Mouse (Mus musculus) forebrain, embryonic 13.5 days (tissue): ENCODE results near the gene Atf7. TPM values are rescaled to one million over a fixed set of nuclear protein-coding genes. Genes with fewer than 3 reads are reported as not detected.
"Not testable (repeated sequence)": the region's sequence is repeated elsewhere in the genome, so short reads cannot be mapped to it uniquely, and the experiment has no call there.

Source experiments
- ATAC-seq: fragments of 200-750 bp; cut with Nextera tagmentation; 2 replicates; pipeline ENCODE4 v1.8.0; 2017
- H3K27ac ChIP-seq: fragments of 300-500 bp; sonication (generic); 2 replicates; pipeline ENCODE4 v1.5.1; 2015; ENCODE audit warnings: inconsistent platforms, mild to moderate bottlenecking, moderate library complexity
- H3K27me3 ChIP-seq: fragments of 300-500 bp; sonication (generic); 2 replicates; pipeline ENCODE4 v1.6.1; 2015; ENCODE audit warnings: mild to moderate bottlenecking, inconsistent platforms
- H3K36me3 ChIP-seq: fragments of 300-500 bp; sonication (generic); 2 replicates; pipeline ENCODE4 v1.6.1; 2015; ENCODE audit warnings: mild to moderate bottlenecking, inconsistent platforms; ENCODE audit not compliant: poor library complexity, severe bottlenecking
- H3K4me1 ChIP-seq: fragments of 300-500 bp; sonication (generic); 2 replicates; pipeline ENCODE4 v1.6.1; 2015; ENCODE audit warnings: inconsistent platforms
- H3K4me2 ChIP-seq: fragments of 300-500 bp; sonication (generic); 2 replicates; pipeline ENCODE4 v1.6.1; 2015; ENCODE audit warnings: inconsistent platforms, mild to moderate bottlenecking, moderate library complexity
- H3K4me3 ChIP-seq: fragments of 300-500 bp; sonication (generic); 2 replicates; pipeline ENCODE4 v1.5.1; 2015; ENCODE audit warnings: mild to moderate bottlenecking, inconsistent platforms
- H3K9ac ChIP-seq: fragments of 300-500 bp; sonication (generic); 2 replicates; pipeline ENCODE4 v1.6.1; 2015; ENCODE audit warnings: mild to moderate bottlenecking, inconsistent platforms
- H3K9me3 ChIP-seq: fragments of 300-500 bp; sonication (generic); replicated peaks from 2 replicates; pipeline ENCODE4 v1.6.1; 2016; ENCODE audit warnings: inconsistent platforms
- WGBS: fragments of 180-500 bp; shearing (Covaris S2); methylation state at CpG from one replicate; pipeline ENCODE4 v1.1.7; 2015; 5-methylcytosine and 5-hydroxymethylcytosine counted together
- polyA plus RNA-seq: library from polyadenylated mRNA; unstranded; fragments of >200 nt; fragmentation: Nextera tagmentation; extraction: Ambion mirVana; gene quantifications from 2 replicates; pipeline ENCODE4 v1.2.1, GENCODE M21; 2015

The Atf7 gene
- polyA plus RNA-seq, 1 experiment from 2014 or later = 22.1 TPM

DNA sequence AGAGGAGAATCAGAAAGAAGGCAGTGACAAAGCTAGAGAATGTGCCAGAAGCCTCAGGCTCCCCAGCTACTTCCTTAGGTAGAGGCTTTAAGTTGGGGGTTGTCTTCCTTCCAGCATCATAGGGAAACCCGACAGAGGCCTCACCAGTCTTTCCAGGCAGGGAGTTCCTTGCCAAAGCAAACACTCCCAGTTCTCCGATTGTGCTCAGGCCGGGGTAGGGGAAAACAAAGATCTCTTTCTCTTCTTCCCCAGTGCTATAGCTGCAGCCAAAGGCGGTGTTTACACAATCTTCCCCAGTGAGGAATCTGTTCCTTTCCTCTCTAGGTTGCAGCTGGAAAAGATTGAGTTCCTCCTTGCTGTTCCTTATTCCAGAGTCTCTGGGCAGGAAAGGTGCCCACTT, 31.4 kb upstream of the Atf7 start:
- ATAC-seq = no peak
- Histone ChIP-seq H3K4me3 (no peak overlapping the region), H3K9ac (no peak overlapping the region), H3K4me1 (peaks cover 6% of the 10 kb centered on the region; the same call in 1 of the 2 replicates), H3K36me3 (peaks cover 19% of the 10 kb centered on the region), H3K27me3 (no peaks in the 10 kb centered on the region), H3K9me3 (no peaks in the 10 kb centered on the region), H3K27ac (no peak overlapping the region; the same call in 1 of the 2 replicates), H3K4me2 (no peak overlapping the region)
- WGBS = 10% methylated on average over 4 of the region's 4 CpGs

DNA sequence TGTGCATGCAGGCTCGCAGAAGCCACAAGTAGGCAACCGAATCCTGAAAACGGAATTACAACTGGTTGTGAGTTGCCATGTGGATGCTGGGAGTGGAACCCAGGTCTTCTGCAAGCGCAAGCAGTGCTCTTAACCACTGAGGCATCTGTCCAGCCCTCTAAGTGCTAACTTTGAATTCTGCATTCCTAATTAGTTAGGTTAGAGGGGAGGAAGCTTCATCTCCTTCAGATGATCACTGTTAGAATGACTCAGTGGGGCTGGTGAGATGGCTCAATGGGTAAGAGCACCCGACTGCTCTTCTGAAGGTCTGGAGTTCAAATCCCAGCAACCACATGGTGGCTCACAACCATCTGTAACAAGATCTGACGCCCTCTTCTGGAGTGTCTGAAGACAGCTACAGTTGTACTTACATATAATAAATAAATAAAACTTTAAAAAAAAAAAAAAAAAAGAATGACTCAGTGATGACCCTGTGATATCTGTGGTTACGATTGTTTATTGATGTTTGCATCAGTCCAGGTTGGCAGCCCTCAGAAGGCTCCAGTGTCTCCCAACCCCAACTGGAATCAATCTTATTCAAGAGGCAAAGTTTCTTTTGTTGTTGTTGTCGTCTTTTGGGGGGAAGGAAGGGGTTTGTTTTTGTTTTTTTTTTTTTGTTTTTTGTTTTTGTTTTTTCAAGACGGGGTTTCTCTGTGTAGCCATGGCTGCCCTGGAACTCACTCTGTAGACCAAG, 26.8 kb upstream of the Atf7 start:
- not testable (repeated sequence) for H3K36me3 ChIP-seq, ATAC-seq, H3K9me3 ChIP-seq, H3K4me1 ChIP-seq, H3K9ac ChIP-seq, H3K4me3 ChIP-seq, H3K4me2 ChIP-seq, H3K27me3 ChIP-seq, H3K27ac ChIP-seq
- WGBS = 88% methylated on average over 9 of the region's 9 CpGs

DNA sequence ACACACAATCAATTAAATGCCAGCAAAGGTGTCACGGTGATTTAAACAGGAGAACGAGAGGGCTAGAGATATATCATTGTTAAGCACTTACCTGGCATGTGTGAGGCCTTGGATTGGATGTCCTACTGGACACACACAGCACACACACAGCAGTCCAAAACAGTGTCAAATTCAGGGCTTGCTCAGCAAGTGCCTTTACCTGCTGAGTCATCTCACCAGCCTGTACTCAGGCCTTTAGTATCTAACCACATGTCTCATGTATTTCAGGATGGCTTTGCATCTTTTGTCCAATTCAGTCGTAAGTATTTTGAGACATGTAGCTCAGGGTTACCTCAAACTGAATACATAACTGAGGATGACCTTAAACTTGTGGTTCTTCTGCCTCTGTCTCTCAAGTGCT, 25.8 kb upstream of the Atf7 start:
- no peak for ATAC-seq
- 87% methylated on average over 3 of the region's 3 CpGs for WGBS
- Histone ChIP-seq H3K4me3 (no peak overlapping the region), H3K9me3 (no peaks in the 10 kb centered on the region), H3K4me2 (no peak overlapping the region), H3K9ac (no peak overlapping the region), H3K36me3 (no peaks in the 10 kb centered on the region), H3K27ac (no peak overlapping the region), H3K4me1 (no peaks in the 10 kb centered on the region), H3K27me3 (no peaks in the 10 kb centered on the region)

DNA sequence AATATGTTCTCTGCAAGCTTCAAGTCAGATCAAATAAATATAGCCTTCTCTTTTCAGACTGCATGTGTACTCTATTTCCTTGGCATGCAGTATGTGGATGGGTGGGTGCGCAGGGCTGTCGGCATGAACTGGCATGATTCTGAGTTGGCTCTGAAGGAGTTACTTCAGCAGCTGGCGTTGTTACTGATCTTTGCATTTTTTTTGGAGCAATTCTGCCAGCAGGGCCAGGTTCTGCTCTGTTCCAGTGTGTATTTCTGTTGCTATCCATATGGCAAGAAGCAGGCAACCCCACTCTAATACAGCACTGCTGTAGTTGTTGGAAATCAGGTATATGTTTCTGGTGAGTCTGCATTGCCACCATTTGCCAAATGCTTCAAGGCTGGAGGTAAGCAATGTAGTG, 10.6 kb upstream of the Atf7 start:
- 87% methylated on average over 3 of the region's 3 CpGs for WGBS
- peak; percentile 63; the same call in 1 of the 2 replicates for ATAC-seq

DNA sequence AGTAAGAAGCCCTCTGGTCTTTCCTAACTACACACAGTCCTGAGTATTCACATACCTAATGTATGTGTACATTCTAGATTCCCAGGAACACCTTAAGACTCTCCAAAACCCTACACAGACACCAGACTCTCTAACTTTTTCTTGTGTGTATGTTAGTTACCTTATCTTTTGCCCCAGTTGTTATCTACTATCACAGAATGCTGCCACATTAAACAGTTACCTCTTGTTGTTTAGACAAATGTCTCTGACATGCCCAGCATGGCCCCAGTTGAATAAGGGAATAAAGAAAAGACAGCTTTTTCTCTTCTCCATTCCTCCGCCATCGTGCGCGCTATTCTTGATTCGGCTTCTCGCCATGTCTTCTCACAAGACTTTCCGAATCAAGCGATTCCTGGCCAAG, 9.4 kb upstream of the Atf7 start:
- no peaks in the 10 kb centered on the region for H3K9me3 ChIP-seq
- no peak for ATAC-seq
- H3K4me3 ChIP-seq = no peak overlapping the region
- no peak overlapping the region for H3K27ac ChIP-seq
- H3K4me2 ChIP-seq = no peak overlapping the region
- no peaks in the 10 kb centered on the region for H3K36me3 ChIP-seq
- WGBS = 93% methylated on average over 8 of the region's 8 CpGs
- H3K27me3 ChIP-seq = no peaks in the 10 kb centered on the region
- no peaks in the 10 kb centered on the region for H3K4me1 ChIP-seq
- no peak overlapping the region for H3K9ac ChIP-seq

More for the DNA sequence above, 10.6 kb upstream of the Atf7 start:
- H3K27ac ChIP-seq = 0 out of 2 replicates have a peak overlapping the region, but pooled peaks have one; percentile 14
- H3K4me2 ChIP-seq = no peak overlapping the region
- no peaks in the 10 kb centered on the region for H3K27me3 ChIP-seq
- no peaks in the 10 kb centered on the region for H3K36me3 ChIP-seq
- H3K4me1 ChIP-seq = no peaks in the 10 kb centered on the region
- H3K4me3 ChIP-seq = no peak overlapping the region
- H3K9ac ChIP-seq = no peak overlapping the region
- no peaks in the 10 kb centered on the region for H3K9me3 ChIP-seq

DNA sequence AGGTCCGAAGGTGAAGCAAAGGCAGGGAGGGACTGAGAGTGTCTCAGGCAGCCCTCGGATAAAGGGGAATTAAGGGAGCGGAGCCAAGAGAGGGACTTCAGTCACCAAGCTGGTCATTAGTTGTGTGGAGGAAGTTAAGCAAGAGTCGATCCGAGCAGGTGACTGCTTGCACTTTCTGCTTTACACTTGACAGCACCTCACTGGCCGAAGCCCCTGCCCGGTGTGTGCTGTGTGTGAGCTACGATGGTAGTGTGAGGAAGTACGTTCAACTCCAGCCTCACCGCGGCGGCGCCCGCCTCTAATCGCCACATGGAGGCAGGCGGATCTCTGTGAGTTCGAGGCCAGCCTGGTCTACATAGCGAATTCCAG, 407 bp upstream of the Atf7 start:
- 1% methylated on average over 18 of the region's 18 CpGs for WGBS

DNA sequence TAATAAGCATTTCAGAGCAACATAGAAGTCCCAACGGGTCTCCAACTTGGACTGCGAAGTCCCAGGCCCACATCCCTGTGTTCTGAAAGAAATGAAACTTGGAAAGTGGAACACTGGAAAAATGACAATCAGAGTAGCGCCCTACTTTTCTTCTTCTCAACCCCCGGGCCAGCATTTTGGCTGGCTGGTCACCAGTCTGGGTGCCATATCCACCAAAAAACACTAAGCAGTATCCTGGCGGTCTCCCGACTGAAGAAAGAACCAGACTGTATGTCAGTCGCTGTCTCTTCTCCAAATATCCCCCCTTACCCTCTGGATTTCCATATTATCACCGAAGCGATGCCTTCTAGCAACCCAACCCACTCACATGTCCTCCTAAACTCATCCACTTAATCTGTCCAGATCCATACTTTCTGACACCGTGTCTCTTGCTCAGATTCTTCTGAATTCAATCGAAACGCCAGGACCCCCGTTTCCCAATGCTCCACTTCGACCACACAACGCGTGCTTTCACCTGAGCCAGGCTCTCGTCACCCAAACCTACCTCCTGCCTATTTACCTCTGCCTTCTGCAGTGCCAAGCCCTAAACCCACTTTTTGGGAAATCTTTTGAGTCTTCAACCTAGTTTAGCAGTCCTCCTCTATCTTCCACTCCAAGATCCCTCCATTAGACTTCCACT, 834 bp downstream of the Atf7 start:
- Histone ChIP-seq H3K27ac (no peak overlapping the region), H3K36me3 (no peaks in the 10 kb centered on the region), H3K9me3 (no peaks in the 10 kb centered on the region), H3K9ac (peak overlapping the region; percentile 75), H3K4me1 (peaks cover 24% of the 10 kb centered on the region), H3K4me2 (peak overlapping the region; percentile 83), H3K27me3 (no peaks in the 10 kb centered on the region), H3K4me3 (peak overlapping the region; percentile 57)
- ATAC-seq = no peak
- 8% methylated on average over 17 of the region's 17 CpGs for WGBS

More for the DNA sequence above, 407 bp upstream of the Atf7 start:
- Histone ChIP-seq H3K36me3 (no peaks in the 10 kb centered on the region), H3K4me1 (peaks cover 24% of the 10 kb centered on the region), H3K27ac (peak overlapping the region; percentile 94), H3K4me2 (peak overlapping the region; percentile 83), H3K27me3 (no peaks in the 10 kb centered on the region), H3K9me3 (no peaks in the 10 kb centered on the region), H3K4me3 (peak overlapping the region; percentile 57), H3K9ac (peak overlapping the region; percentile 75)
- ATAC-seq = no peak; the same call in 1 of the 2 replicates

DNA sequence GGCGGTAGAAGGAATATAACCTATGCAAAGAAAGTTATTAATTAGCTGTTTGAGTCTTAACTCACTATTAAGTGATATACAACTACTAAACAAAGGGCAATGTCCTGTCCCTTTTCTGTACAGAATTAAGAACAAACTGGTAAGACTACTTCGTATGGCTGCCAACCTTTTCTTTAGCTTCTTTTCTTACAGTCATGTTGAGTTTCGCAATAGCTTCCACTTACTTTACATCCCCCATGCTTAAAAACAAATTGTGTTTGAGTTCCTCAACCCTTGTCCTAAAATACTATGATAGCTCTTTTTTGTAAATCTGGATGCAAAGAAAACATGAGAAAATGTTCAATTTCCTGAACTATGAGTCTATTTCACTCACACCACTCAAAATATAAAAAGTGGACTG, 2.1 kb downstream of the Atf7 start:
- Histone ChIP-seq H3K4me1 (peaks cover 24% of the 10 kb centered on the region), H3K4me3 (0 out of 2 replicates have a peak overlapping the region, but pooled peaks have one; percentile 0), H3K36me3 (no peaks in the 10 kb centered on the region), H3K9ac (no peak overlapping the region), H3K27me3 (no peaks in the 10 kb centered on the region), H3K9me3 (no peaks in the 10 kb centered on the region), H3K27ac (no peak overlapping the region), H3K4me2 (no peak overlapping the region)
- 88% methylated on average over 3 of the region's 3 CpGs for WGBS
- no peak for ATAC-seq

DNA sequence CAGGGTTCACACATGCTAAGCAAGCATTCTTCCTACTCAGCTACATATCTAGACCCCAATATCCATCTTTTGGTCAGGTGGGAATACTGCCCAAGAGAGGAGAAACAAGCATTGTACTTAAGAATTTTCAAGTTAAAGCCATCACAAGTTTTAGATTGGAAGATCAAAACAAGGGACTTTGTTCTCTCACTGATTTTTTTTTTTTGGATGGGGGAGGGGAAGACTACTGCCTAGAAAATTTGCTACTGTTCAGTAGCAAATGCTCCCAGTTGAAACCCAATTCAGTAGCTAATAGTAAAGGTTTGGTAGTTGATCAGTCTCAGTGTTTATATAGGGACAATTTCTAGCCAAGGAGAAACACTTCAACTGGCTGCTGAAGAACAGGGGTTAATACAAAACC, 2.7 kb downstream of the Atf7 start:
- Histone ChIP-seq H3K36me3 (no peaks in the 10 kb centered on the region), H3K4me3 (no peak overlapping the region), H3K9ac (no peak overlapping the region), H3K4me1 (peaks cover 24% of the 10 kb centered on the region), H3K27ac (no peak overlapping the region), H3K27me3 (no peaks in the 10 kb centered on the region), H3K4me2 (no peak overlapping the region), H3K9me3 (no peaks in the 10 kb centered on the region)
- no peak for ATAC-seq

DNA sequence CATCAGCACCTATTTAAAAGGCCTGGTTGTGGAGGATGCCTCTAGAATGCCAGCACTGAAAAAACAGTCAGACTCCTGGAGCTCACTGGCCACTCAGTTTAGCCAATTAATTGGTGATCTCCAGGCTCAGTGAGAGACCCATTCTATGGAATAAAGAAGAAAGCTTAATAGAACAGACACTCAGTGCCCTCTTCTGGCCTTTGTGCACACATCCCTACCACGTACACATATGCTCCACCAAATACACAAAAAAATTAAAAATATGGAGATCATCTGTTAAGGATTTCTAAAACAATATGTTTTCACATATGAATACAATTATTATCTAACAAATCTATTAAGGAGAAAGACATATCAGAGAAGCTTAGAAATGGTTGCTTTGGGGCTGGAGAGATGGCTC, 4.5 kb downstream of the Atf7 start:
- ATAC-seq = no peak
- Histone ChIP-seq H3K36me3 (no peaks in the 10 kb centered on the region), H3K4me3 (no peak overlapping the region), H3K27ac (no peak overlapping the region), H3K9me3 (no peaks in the 10 kb centered on the region), H3K4me2 (no peak overlapping the region), H3K4me1 (peaks cover 20% of the 10 kb centered on the region), H3K27me3 (no peaks in the 10 kb centered on the region), H3K9ac (no peak overlapping the region)
- 76% methylated on average over 1 of the region's 1 CpGs for WGBS

DNA sequence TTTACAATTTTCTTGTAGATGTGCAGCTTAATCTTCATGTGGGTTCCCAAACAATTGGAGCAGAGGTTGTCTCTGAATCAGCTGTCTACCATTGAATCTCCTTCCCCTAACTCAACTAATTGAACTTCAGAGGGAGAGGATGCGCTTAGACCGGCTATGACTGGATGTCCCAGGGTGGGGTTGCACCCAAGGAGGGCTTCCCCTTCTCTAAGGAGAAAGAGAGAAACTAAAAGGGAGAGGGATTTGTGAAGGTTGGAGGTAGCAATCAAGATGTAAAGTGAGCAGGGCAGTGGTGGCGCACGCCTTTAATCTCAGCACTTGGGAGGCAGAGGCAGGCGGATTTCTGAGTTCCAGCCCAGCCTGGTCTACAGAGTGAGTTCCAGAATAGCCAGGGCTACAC, 5.8 kb downstream of the Atf7 start:
- Histone ChIP-seq H3K4me1 (peaks cover 16% of the 10 kb centered on the region), H3K9me3 (no peaks in the 10 kb centered on the region), H3K27ac (no peak overlapping the region), H3K27me3 (no peaks in the 10 kb centered on the region), H3K36me3 (no peaks in the 10 kb centered on the region), H3K4me3 (no peak overlapping the region), H3K9ac (no peak overlapping the region), H3K4me2 (no peak overlapping the region)
- 97% methylated on average over 5 of the region's 5 CpGs for WGBS
- no peak for ATAC-seq

DNA sequence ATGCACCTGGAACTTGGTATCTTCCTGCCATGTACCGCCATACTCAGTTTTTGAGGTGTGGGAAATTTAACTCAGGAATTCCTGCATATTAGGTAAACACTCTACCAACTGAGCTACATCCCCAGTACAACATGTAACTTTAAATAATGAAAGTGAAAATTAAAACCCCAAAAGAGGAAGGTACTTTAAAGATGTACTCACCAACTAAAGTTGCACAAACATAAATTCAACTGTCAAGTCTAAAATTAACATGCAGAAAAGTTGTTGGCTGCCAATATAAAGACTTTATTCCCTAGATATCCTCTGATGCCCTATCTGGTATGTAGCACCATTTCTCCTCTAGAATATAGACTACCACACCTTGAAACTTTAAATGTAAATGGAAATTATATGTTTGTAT, 7.6 kb downstream of the Atf7 start:
- Histone ChIP-seq H3K27me3 (no peaks in the 10 kb centered on the region), H3K4me1 (no peaks in the 10 kb centered on the region), H3K9ac (no peak overlapping the region), H3K4me3 (no peak overlapping the region), H3K4me2 (no peak overlapping the region), H3K36me3 (no peaks in the 10 kb centered on the region), H3K27ac (no peak overlapping the region), H3K9me3 (no peaks in the 10 kb centered on the region)
- ATAC-seq = no peak
- 92% methylated on average over 1 of the region's 1 CpGs for WGBS
